Mouse (Mus musculus) olfactory bulb, adult 2 months (tissue): ENCODE results near the gene Camta1.
A peak's percentile ranks its signal among the peaks of the same experiment; 100 is the strongest.

Experiments used
- CTCF ChIP-seq: fragments of 200-500 bp; IDR thresholded peaks from 2 replicates; pipeline ENCODE4 v1.5.1; 2012; ENCODE audit warnings: low read depth, mild to moderate bottlenecking, low read length, moderate library complexity; ENCODE audit not compliant: insufficient read depth
- POLR2A ChIP-seq: fragments of 200-500 bp; IDR thresholded peaks from 2 replicates; pipeline ENCODE4 v1.6.1; 2012; ENCODE audit warnings: mild to moderate bottlenecking, low read depth, low read length, moderate library complexity; ENCODE audit not compliant: insufficient read depth

DNA sequence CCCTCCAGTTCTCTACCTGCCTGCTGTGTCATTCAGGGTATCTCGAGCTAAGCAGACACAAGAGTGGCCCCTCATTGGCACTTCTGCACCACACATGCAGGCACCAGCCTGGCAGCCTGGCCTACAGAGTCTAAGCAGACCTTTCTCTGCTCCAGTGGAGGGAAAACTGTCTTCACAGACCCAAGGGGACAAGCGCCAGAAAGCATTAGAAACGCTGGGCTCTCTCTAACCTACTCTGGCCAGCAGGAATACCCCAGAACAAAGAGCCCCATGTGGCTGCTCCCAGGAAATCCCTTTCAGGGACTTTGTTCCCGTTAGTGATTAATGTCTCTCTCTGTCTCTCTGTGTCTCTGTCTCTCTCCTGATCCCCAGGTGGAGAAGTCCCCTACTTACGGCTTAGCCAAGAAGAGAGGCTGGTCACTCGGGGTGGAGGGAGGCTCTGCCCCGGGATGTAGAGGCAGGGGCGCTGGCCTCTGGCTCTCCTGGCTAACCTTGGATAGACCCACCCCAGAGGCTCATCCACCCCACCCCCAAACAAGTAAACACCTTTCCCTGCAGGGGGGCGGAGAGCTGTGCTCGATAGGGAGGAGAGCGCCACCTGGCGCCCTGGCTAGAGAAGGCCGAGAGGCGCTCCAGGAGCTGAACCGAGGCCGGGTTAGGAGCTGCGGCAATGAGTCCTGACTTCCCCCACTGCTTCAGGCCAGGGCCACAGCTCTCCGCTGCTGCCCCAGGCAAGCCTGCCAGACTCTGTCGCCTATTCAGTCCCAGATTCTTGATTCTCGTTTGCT lies 722.4 kb downstream of the Camta1 start:
- peak; percentile 94 for TF ChIP-seq CTCF
- TF ChIP-seq POLR2A: 0 out of 2 replicates have a peak, but pooled peaks have one; percentile 9
